Mouse (Mus musculus): Measurements from ENCODE around the gene Scn2a. TPM values are rescaled to one million over a fixed set of nuclear protein-coding genes. Genes with fewer than 3 reads are reported as not detected.
"Not testable (repeated sequence)": the region's sequence is repeated elsewhere in the genome, so short reads cannot be mapped to it uniquely, and the experiment has no call there.

Gene Scn2a
- polyA plus RNA-seq, 1 experiment from 2014 or later, result 0.69 TPM

DNA sequence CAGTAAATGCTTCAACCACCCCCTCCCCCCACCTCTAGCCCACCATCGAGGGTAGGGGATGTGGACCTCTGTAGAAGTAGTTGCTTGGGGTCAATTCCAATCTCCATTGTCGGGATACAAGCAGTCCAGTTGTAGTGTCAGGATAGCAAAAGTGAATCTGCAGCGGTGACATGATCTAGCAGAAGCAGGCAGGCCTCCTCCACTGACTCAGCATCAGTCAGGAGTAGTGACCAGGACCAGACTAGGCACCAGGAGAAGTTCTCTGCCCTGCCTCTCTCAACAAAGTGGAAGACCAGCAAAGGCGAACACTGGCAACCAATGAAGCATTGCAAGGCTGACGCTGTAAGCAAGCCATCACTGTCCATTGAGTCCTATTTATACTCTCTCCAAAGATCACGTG is 186.0 kb downstream of the Scn2a start:
- WGBS, result 91% methylated on average over 6 of the region's 6 CpGs
- ATAC-seq, result no peak
- H3K36me3 ChIP-seq (ENCODE audit: control insufficient read depth, insufficient read depth), result no peaks in the 10 kb centered on the region
- H3K4me1 ChIP-seq (replicated peaks; ENCODE audit: control insufficient read depth, insufficient read depth, low read length), result no peaks in the 10 kb centered on the region
- H3K27ac ChIP-seq (ENCODE audit: low read depth, low read length), result no peak overlapping the region
- no peak overlapping the region for H3K9ac ChIP-seq (ENCODE audit: low read depth, low read length)
- H3K27me3 ChIP-seq (replicated peaks; ENCODE audit: control insufficient read depth, insufficient read depth, low read length), result no peaks in the 10 kb centered on the region
- TF ChIP-seq CTCF (IDR thresholded peaks at IDR 0.05; ENCODE audit: low read depth), result no peak
- H3K4me3 ChIP-seq (ENCODE audit: low read depth, low read length), result no peak overlapping the region
- no peaks in the 10 kb centered on the region for H3K9me3 ChIP-seq (ENCODE audit: control insufficient read depth)
- no peak overlapping the region for H3K4me2 ChIP-seq (replicated peaks; ENCODE audit: low read depth)

DNA sequence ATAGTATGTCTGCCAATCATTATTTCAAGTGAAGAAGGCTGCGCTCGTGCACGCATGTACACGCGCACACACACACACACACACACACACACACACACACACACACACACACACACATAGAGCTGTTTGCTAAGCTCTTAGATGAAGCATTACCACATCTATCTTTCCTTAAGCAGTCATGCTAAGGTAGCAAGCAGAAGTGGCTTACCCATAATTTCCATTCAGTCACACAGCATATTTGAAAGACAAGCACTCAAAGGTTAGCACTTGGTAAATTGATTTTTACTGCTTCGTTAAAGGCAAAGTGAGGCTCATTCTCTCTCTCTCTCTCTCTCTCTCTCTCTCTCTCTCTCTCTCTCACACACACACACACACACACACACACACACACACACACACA is 190.6 kb downstream of the Scn2a start:
- not testable (repeated sequence) for H3K4me1 ChIP-seq (replicated peaks; ENCODE audit: control insufficient read depth, insufficient read depth, low read length); H3K27me3 ChIP-seq (replicated peaks; ENCODE audit: control insufficient read depth, insufficient read depth, low read length); H3K9ac ChIP-seq (ENCODE audit: low read depth, low read length); H3K4me2 ChIP-seq (replicated peaks; ENCODE audit: low read depth); H3K4me3 ChIP-seq (ENCODE audit: low read depth, low read length); H3K9me3 ChIP-seq (ENCODE audit: control insufficient read depth); ATAC-seq; H3K36me3 ChIP-seq (ENCODE audit: control insufficient read depth, insufficient read depth); H3K27ac ChIP-seq (ENCODE audit: low read depth, low read length)
- 94% methylated on average over 6 of the region's 6 CpGs for WGBS

Other genes with a start within 250 kb of the Scn2a start
- 1.0 and 1.1 TPM in 2 replicates for gene Scn3a, start 53.1 kb upstream of the Scn2a start, polyA plus RNA-seq (2015; fragmentation: Nextera tagmentation; extraction: Ambion mirVana)
- gene Csrnp3, start 225.0 kb downstream of the Scn2a start, polyA plus RNA-seq (2015; fragmentation: Nextera tagmentation; extraction: Ambion mirVana), result 0.71 and 0.76 TPM in 2 replicates